Mouse (Mus musculus) spleen, adult 2 months (tissue): Measurements from ENCODE around the gene Fcrl6.

Experiments
- CTCF ChIP-seq: fragments of 200-500 bp; IDR thresholded peaks from 2 replicates; pipeline ENCODE4 v1.5.1; 2011; ENCODE audit warnings: mild to moderate bottlenecking, inconsistent platforms; ENCODE audit not compliant: insufficient read depth, insufficient read length, insufficient replicate concordance; ENCODE audit errors: extremely low read depth
- POLR2A ChIP-seq: fragments of 200-500 bp; IDR thresholded peaks from 2 replicates; pipeline ENCODE4 v1.6.1; 2011; ENCODE audit warnings: low read depth, low read length, inconsistent platforms

DNA sequence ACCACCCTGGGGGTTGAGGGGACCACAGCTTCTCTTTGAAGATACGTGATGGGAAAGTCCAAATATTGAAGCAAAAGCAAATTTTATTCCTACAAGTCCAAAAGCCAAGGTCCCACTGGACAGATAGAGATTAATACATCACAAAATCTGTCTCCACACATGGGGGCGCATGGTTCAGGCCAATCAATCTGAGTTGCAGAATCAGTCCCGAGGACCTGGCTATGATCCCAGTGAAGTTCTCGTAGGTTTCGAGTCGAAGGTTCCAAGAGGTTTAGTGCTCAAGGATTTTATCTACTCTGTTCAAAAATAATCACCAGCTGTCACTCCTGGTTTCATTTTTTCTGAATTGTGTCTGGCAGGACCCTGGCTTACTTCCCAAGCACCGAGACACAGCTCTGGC, 51.3 kb downstream of the Fcrl6 start:
- no peak for TF ChIP-seq CTCF
- no peak for TF ChIP-seq POLR2A
